Mouse (Mus musculus): Measurements from ENCODE around the gene Specc1l.
"Not testable (repeated sequence)": the region's sequence is repeated elsewhere in the genome, so short reads cannot be mapped to it uniquely, and the experiment has no call there.

Gene Specc1l

DNA sequence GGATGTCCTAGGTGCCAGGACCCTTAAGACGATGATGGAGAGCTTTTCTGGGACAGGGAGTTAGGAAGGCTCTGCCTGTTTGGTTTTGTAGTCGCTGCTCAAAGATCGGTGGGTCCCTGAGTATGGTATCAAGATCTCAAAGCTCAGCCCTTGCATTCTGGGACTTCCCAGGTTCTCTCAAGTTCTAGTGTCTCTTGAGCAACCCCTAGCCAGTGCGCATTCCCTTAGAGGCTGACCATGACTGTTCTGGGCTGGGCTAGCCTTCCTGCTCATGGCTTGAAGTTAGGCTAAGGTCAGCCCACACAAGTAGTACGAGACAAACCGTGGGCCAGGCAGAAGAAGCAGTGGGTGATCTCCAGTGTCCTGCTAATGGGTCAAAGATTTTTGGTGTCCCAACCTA is 106.3 kb downstream of the Specc1l start:
- DNase-seq = no peak

DNA sequence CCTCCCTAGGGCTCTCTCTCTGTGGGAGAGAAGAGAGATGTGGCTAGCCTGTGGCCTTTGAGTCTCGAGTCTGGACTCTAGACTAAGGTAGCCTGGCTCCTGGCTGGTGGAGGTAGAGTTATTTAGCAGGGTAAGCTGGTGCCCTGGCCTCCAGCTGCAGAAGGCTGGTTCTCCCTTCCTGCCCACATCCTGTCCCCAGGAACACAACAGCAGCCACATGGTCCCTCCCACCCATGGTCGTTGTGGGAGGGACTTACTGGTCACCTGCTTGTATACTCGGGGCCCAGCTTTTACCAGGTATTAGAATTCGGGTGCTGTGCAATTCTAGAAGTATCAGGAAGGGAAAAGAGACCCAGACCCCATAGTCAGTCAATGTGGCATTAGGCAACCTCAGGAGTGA is 108.4 kb downstream of the Specc1l start:
- DNase-seq = no peak

- DNase-seq = no peak
Observed at GRCm38 (mm10) chr10:75322966-75323365, 111.1 kb downstream of the Specc1l start.

- DNase-seq = peak; percentile 62
Observed at GRCm38 (mm10) chr10:75323986-75324385, 112.1 kb downstream of the Specc1l start.

- DNase-seq = no peak
Observed at GRCm38 (mm10) chr10:75324391-75324790, 112.5 kb downstream of the Specc1l start.

DNA sequence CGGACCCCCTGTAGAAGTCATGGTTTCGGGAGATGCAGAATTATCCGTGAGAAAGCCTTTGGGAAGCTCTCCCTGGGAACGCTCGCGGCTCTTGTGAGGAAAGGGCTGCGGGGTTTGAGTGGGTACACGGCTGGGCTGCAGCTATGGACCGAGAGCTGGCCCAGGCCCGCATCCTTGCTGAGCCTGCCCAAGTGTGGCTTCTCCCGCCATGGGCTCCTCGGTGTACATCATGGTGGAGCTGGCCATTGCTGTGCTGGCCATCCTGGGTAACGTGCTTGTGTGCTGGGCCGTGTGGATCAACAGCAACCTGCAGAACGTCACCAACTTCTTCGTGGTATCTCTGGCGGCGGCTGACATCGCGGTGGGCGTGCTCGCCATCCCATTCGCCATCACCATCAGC is 113.9 kb downstream of the Specc1l start:
- no peak for DNase-seq

GRCm38 (mm10) chr10:75326553-75326952 is 114.7 kb downstream of the Specc1l start:
- DNase-seq = peak; percentile 72

GRCm38 (mm10) chr10:75327081-75327480 is 115.2 kb downstream of the Specc1l start:
- no peak for DNase-seq

- no peak for DNase-seq
Observed at GRCm38 (mm10) chr10:75328201-75328704, 116.4 kb downstream of the Specc1l start.

DNA sequence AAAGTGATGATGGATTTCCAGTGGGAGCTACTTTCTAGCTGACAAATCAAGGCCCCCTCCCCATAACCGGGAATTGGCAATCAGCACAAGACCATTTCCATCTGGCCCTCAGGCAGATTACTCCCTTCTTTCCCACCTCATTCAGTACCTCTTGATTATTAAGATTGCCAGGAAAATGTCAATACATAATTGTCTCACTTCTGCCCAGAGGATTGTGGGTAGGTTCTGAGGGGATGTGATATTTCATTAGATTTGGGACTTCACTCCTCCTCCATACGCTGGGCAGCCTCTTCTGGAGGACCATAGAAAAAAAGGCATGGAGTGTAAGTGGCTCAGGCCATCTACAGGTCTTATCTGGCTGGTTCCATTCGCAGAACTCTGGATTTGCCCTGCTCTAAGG is 120.4 kb downstream of the Specc1l start:
- no peak for DNase-seq

- no peak for DNase-seq
Observed at GRCm38 (mm10) chr10:75333176-75333776, 121.4 kb downstream of the Specc1l start.

- no peak for DNase-seq
Observed at GRCm38 (mm10) chr10:75334175-75334574, 122.3 kb downstream of the Specc1l start.

DNA sequence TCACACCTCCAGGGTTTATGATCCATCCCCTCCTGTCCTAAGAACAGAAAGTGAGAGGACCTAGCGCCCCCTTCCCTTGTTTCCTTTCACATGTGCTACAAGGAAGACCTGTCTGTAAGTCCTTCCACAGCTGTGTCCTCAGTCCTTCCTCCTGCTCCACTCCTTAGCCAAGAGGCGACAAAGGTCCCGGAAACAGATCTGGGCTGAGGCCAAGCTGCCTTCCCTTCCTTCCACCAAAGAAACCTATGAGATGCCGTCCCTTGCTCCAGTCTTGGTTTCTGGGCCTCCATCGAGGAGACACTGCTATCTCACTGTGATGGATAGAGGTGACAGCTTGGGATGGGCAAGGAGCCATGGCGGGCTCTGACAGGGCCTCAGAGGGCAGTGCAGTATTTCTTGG is 123.2 kb downstream of the Specc1l start:
- DNase-seq = no peak

DNA sequence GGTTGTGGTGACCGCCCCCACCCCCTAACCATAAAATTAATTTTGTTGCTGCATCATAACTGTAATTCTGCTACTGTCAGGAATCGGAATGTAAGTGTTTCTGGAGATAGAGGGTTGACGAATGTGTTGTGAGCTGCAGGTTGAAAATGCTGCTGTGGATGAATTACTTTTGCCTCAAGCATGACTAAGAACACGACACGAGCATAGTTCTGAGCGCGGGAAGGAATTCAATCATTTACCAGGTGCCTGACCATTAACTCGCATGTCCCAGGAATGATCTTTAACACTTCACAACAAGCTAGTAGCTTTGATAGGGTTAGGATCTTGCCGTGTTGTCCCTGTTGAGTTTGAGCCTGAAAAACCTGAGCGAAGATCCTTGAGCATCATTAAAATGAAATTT is 125.4 kb downstream of the Specc1l start:
- DNase-seq = no peak

DNA sequence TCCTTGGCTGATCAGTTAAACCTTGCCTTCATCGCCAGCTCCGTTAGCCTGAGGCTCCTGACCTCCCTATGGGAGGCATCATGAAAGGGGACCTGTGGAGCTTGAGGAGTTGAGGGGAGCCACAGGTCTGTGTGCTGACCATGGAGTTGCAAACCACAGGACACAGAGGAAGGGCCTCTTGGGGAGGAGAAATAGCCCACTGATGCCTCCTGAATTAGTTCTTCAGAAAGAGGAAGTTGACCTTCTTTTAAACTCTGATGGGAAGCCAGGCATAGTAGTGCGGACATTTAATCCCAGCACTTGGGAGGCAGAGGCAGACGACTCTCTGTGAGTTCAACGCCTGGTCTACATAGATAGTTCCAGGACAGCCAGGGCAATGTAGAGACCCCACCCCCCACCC is 127.0 kb downstream of the Specc1l start:
- no peak for DNase-seq

GRCm38 (mm10) chr10:75339377-75339776 is 127.5 kb downstream of the Specc1l start:
- DNase-seq = no peak

DNA sequence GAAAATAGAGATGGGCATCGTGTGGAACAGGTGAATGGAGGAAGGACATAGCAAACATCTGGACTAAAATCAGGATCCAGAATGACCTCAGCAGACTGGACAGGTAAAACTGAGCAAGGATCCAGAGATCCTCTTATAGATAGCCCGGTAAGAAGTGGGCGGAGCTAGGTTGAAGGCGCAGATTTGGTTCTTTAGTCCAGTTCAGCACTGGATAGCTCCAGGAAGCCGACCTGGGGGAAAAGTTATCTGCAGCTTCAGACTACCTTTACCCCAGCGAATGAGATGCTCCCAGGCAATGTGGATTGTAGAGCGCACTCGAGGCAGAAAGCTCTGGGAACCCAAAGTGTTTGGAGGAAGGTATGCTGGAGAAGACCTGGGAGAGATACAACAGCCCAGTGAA is 130.1 kb downstream of the Specc1l start:
- no peak for DNase-seq

- not testable (repeated sequence) for DNase-seq
Observed at GRCm38 (mm10) chr10:75344563-75344962, 132.7 kb downstream of the Specc1l start.

DNA sequence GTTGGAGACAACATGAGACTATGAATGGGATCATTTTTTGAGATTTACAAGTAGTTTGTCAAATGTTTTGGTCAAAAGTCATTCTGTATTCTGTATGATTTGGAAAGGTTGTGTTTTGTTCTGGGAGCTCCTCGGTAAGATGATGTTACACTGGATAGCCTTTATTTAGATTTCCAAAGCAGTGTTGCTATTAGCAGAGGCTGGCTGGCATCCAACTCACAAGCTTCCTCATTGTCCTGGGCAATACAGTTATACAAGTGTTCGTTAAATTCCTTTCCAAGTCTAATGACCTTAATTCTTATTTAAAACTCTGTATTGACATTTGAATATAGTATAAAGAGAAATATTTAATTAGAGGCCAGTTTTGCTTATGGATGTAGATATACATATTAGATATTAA is 133.4 kb downstream of the Specc1l start:
- DNase-seq = peak; percentile 63

- DNase-seq = no peak
Observed at GRCm38 (mm10) chr10:75350564-75350963, 138.7 kb downstream of the Specc1l start.

GRCm38 (mm10) chr10:75352541-75352940 is 140.7 kb downstream of the Specc1l start:
- no peak for DNase-seq

DNA sequence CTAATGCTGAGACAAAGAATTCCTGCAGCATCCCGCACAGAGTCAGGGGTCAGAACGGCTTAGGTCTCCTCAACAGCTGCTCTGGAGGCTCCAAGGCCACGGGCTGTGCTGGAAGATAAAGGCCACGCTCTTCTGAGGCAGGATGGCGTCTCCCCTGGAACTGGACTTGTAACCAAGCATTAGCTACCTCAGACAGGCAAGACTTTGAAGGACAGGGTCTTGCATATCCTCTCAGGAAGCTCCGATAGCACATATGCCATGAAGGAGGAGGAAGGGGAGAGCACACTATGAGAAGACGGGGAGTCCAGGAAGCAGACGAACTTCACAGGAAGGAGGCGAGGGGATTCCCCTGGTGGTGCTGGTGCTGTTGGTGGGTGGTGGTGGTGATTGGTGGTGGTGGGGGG is 142.0 kb downstream of the Specc1l start:
- not testable (repeated sequence) for DNase-seq

- no peak for DNase-seq
Observed at GRCm38 (mm10) chr10:75355341-75355740, 143.5 kb downstream of the Specc1l start.
